Comparison of ENCODE assay signal across 12 mouse cellular contexts in genomic region chr1:43305349-43306278, GRCm38 (mm10).
A peak's percentile ranks its signal among the peaks of the same experiment; 100 is the strongest.
DNase-seq lines count a peak whose midpoint lies in the region; ATAC-seq and TF ChIP-seq lines count a peak whose summit lies in the region.
"Had no signal": no experiment of that assay in that cellular context is flagged by ENCODE, and none has a peak within 500 bp of the region (broad histone marks: within the 10 kb centered on the region; RNA-seq: fewer than 3 reads in every experiment).

No protein-coding gene starts in this region.

- ATAC-seq in lung, embryonic 15.5 days (ENCODE audit: borderline replicate concordance, extremely low read depth, low FRiP score, low TSS enrichment), result peak; percentile 69; the same call in 1 of the 2 replicates
- ATAC-seq in stomach, postnatal 0 days (ENCODE audit: low FRiP score, low TSS enrichment), result peak; percentile 88
- ATAC-seq in neural tube, embryonic 15.5 days (ENCODE audit: low FRiP score), result no peak

- peaks cover 22% of the 10 kb centered on the region for H3K4me1 ChIP-seq in lung, embryonic 15.5 days
- H3K4me1 ChIP-seq in lung, adult 2 months (ENCODE audit: control insufficient read depth, insufficient read depth, low read length), result peaks cover 8% of the 10 kb centered on the region
- no peaks in the 10 kb centered on the region for H3K4me1 ChIP-seq in stomach, postnatal 0 days (replicated peaks; ENCODE audit: control insufficient read depth, insufficient read depth)
- peaks cover 3% of the 10 kb centered on the region; the same call in 1 of the 2 replicates for H3K4me1 ChIP-seq in neural tube, embryonic 15.5 days

- no peak for DNase-seq in lung, adult 2 months
- DNase-seq in kidney, adult 18-20 months, result peak; percentile 18
- DNase-seq in kidney, postnatal 25 days, result peak; percentile 49 to 65
- DNase-seq in stomach, postnatal 0 days (ENCODE audit: low spot score), result peak; percentile 70
- no peak for DNase-seq in cerebellum, adult 18-20 months
- DNase-seq: right cerebral cortex, postnatal 4 days; thymus, adult 2 months had no signal

- H3K4me2 ChIP-seq in lung, embryonic 15.5 days, result no peak overlapping the region
- no peak overlapping the region for H3K4me2 ChIP-seq in stomach, postnatal 0 days (replicated peaks; ENCODE audit: low read depth)
- no peak overlapping the region for H3K4me2 ChIP-seq in neural tube, embryonic 15.5 days
- H3K4me2 ChIP-seq: heart, embryonic 13.5 days; hindbrain, embryonic 12.5 days had no signal

- TF ChIP-seq EP300 in stomach, postnatal 0 days (optimal IDR thresholded peaks at IDR 0.05), result no peak

- no peaks in the 10 kb centered on the region for H3K9me3 ChIP-seq in lung, embryonic 15.5 days
- H3K9me3 ChIP-seq in stomach, postnatal 0 days (ENCODE audit: control insufficient read depth, low read length), result no peaks in the 10 kb centered on the region
- H3K9me3 ChIP-seq in neural tube, embryonic 15.5 days (replicated peaks), result no peaks in the 10 kb centered on the region
- H3K9me3 ChIP-seq: heart, embryonic 13.5 days; hindbrain, embryonic 12.5 days had no signal

- H3K36me3 ChIP-seq in lung, embryonic 15.5 days, result no peaks in the 10 kb centered on the region
- H3K36me3 ChIP-seq in stomach, postnatal 0 days (ENCODE audit: control insufficient read depth, insufficient read depth, low read length), result no peaks in the 10 kb centered on the region
- H3K36me3 ChIP-seq in neural tube, embryonic 15.5 days, result no peaks in the 10 kb centered on the region
- H3K36me3 ChIP-seq: heart, embryonic 13.5 days; hindbrain, embryonic 12.5 days had no signal

- 39% methylated on average over 9 of the region's 9 CpGs for WGBS in lung, embryonic 15.5 days
- WGBS in lung, adult 2 months, result 46% methylated on average over 9 of the region's 9 CpGs
- 37% methylated on average over 9 of the region's 9 CpGs for WGBS in stomach, postnatal 0 days
- WGBS in neural tube, embryonic 15.5 days, result 71% methylated on average over 9 of the region's 9 CpGs

- no peaks in the 10 kb centered on the region for H3K27me3 ChIP-seq in lung, embryonic 15.5 days
- H3K27me3 ChIP-seq in stomach, postnatal 0 days (ENCODE audit: control insufficient read depth, insufficient read depth, low read length), result no peaks in the 10 kb centered on the region
- H3K27me3 ChIP-seq in neural tube, embryonic 15.5 days (replicated peaks), result no peaks in the 10 kb centered on the region
- H3K27me3 ChIP-seq: heart, embryonic 13.5 days; hindbrain, embryonic 12.5 days had no signal

- TF ChIP-seq POLR2A in lung, adult 2 months (IDR thresholded peaks at IDR 0.05; ENCODE audit: borderline replicate concordance, extremely low read depth, low read depth, low read length), result no peak

- H3K9ac ChIP-seq in lung, embryonic 15.5 days, result no peak overlapping the region
- H3K9ac ChIP-seq in stomach, postnatal 0 days (ENCODE audit: low read length), result no peak overlapping the region
- no peak overlapping the region for H3K9ac ChIP-seq in neural tube, embryonic 15.5 days (replicated peaks)
- H3K9ac ChIP-seq: heart, embryonic 13.5 days; hindbrain, embryonic 12.5 days had no signal

- TF ChIP-seq CTCF in lung, adult 2 months (IDR thresholded peaks at IDR 0.05; ENCODE audit: insufficient read depth, low read length), result no peak
- no peak for TF ChIP-seq CTCF in stomach, postnatal 0 days (IDR thresholded peaks at IDR 0.05; ENCODE audit: low read depth)

- no peak overlapping the region for H3K4me3 ChIP-seq in lung, embryonic 15.5 days
- H3K4me3 ChIP-seq in lung, adult 2 months (replicated peaks; ENCODE audit: extremely low read depth, low read depth, low read length), result no peak overlapping the region
- H3K4me3 ChIP-seq in stomach, postnatal 0 days (ENCODE audit: low read depth, low read length), result no peak overlapping the region
- H3K4me3 ChIP-seq in neural tube, embryonic 15.5 days (replicated peaks), result no peak overlapping the region
- H3K4me3 ChIP-seq: heart, embryonic 13.5 days; hindbrain, embryonic 12.5 days had no signal

- H3K27ac ChIP-seq in lung, embryonic 15.5 days, result peak overlapping the region; percentile 73
- peak overlapping the region; percentile 85 for H3K27ac ChIP-seq in stomach, postnatal 0 days (replicated peaks)
- no peak overlapping the region for H3K27ac ChIP-seq in neural tube, embryonic 15.5 days (replicated peaks)
- H3K27ac ChIP-seq: heart, embryonic 13.5 days; hindbrain, embryonic 12.5 days; macrophage had no signal

Comparison
In these comparisons a context has a peak if more than half of its experiments do, and no peak if none do; other contexts are left out.
1. DNase-seq: peak in kidney, adult 18-20 months (single experiment), kidney, postnatal 25 days (2 of 2) and stomach, postnatal 0 days (single experiment); none in lung, adult 2 months (single experiment) and cerebellum, adult 18-20 months (0 of 2).